Mouse (Mus musculus): Measurements from ENCODE around the gene Zfp292.

DNA sequence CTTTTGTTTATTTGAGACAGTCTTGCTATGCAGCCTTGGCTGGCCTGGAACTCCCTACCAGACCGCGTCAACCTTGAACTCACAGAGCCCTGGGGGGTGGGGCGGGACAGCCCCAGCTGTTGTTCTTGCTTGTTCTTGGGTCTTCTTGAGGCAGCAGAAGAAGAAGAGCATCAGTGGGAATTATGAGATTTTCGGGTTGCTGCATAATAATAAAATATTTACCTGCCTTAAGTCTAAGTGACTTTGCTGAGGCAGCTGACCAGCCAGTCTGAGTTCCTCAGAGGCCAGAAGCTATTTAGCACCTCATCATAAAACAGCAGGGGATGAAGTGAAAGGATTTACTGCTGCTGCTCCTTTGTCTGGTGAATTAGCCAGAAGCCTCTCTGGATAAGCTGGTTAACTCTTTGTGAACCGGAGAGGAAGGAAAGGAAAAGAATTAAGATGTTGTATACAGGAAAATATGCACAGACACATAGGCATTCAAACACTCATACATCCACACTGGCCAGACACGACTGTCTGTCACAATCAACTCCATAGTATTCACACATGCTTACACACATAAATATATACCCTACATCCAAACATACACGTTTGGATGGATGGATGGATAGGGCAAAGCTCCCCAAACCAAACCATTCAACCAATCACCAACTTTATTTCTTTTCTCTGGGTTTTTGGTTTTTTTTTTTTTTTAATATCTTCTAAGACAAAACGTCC lies 110.9 kb downstream of the Zfp292 start:
- TF ChIP-seq POLR2AphosphoS2 (IDR thresholded peaks at IDR 0.05; ENCODE audit: insufficient read length, low read depth) (no peak), MAX (IDR thresholded peaks at IDR 0.05; ENCODE audit: low read depth) (no peak), POLR2A (IDR thresholded peaks at IDR 0.05; ENCODE audit: insufficient read length, low read depth) (no peak), USF1 (IDR thresholded peaks at IDR 0.05; ENCODE audit: low read depth) (no peak), TCF12 (IDR thresholded peaks at IDR 0.05; ENCODE audit: insufficient read depth, poor library complexity, severe bottlenecking) (no peak), SRF (IDR thresholded peaks at IDR 0.05; ENCODE audit: control insufficient read depth, insufficient read length, low read depth) (no peak), MYOG (IDR thresholded peaks at IDR 0.05; ENCODE audit: control insufficient read depth in 1 of 3, insufficient read depth in 1 of 3, insufficient read length in 2 of 3, low read depth in 2 of 3) (no peak), E2F4 (IDR thresholded peaks at IDR 0.05; ENCODE audit: insufficient read depth) (no peak), CEBPB (IDR thresholded peaks at IDR 0.05; ENCODE audit: insufficient read depth, poor library complexity, severe bottlenecking) (no peak), MYOD1 (IDR thresholded peaks at IDR 0.05; ENCODE audit: control insufficient read depth in 1 of 3, insufficient read length in 2 of 3, low read depth in 2 of 3) (no peak)
